Mouse (Mus musculus): ENCODE data around the gene Nrip1.

DNA sequence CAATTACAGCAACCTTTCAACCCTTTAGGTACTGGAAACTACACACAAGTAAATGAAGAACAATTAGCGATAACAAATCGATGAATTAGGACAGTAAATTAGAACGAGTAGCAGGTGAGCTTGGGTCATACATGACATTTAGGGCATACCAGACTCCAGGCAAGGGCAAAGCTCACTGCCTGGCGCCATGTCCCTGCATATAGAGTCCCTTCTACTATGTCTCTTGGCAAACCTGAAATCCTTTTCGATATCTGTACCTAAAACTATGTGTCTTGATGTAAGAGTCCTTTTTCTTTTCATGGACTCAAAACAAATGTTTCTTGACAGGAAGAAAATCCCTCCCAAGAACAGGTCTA, 53.5 kb downstream of the Nrip1 start:
- TF ChIP-seq POLR2A (IDR thresholded peaks at IDR 0.05; ENCODE audit: insufficient read depth, low read depth, low read length) (no peak), CTCF (IDR thresholded peaks at IDR 0.05; ENCODE audit: insufficient read depth, low read depth, low read length) (no peak)
